Mouse (Mus musculus) heart, postnatal 0 days (tissue): ENCODE measurements at regions not wholly inside any gene's neighbourhood (a gene's known extent, or its start where the extent isn't known, plus 50 kb on each side); places are given as distances from the start of the nearest gene placed in this dataset.

Experiments
- CTCF ChIP-seq: IDR thresholded peaks from 2 replicates; pipeline ENCODE4 v1.5.1; 2016; ENCODE audit warnings: antibody characterized with exemption, control low read depth, low read depth
- EP300 ChIP-seq: IDR thresholded peaks from 2 replicates; pipeline ENCODE4 v1.6.1; 2016; ENCODE audit warnings: antibody characterized with exemption, low read depth

- TF ChIP-seq CTCF, result no peak
- no peak for TF ChIP-seq EP300
Observed at GRCm38 (mm10) chr4:5590531-5590930, 797.4 kb upstream of the Impad1 start.
